Comparison of ENCODE assay signal across 31 mouse cellular contexts in genomic region chr9:108404451-108404850, GRCm38 (mm10). TPM values are rescaled to one million over a fixed set of nuclear protein-coding genes. Genes with fewer than 3 reads are reported as not detected.
A peak's percentile ranks its signal among the peaks of the same experiment; 100 is the strongest.
DNase-seq lines count a peak whose midpoint lies in the region; ATAC-seq and TF ChIP-seq lines count a peak whose summit lies in the region.
"Had no signal": no experiment of that assay in that cellular context is flagged by ENCODE, and none has a peak within 500 bp of the region (broad histone marks: within the 10 kb centered on the region; RNA-seq: fewer than 3 reads in every experiment).

No protein-coding gene starts in this region.

- no peak for TF ChIP-seq CTCF in lung, postnatal 0 days (IDR thresholded peaks at IDR 0.05)
- TF ChIP-seq CTCF in stomach, postnatal 0 days (IDR thresholded peaks at IDR 0.05; ENCODE audit: low read depth): peak; percentile 24

- TF ChIP-seq EP300 in lung, postnatal 0 days (IDR thresholded peaks at IDR 0.05): no peak
- TF ChIP-seq EP300 in stomach, postnatal 0 days (optimal IDR thresholded peaks at IDR 0.05): no peak

- no peak overlapping the region for H3K4me2 ChIP-seq in lung, postnatal 0 days (replicated peaks; ENCODE audit: low read depth, low read length)
- 0 out of 2 replicates have a peak overlapping the region, but pooled peaks have one; percentile 3 for H3K4me2 ChIP-seq in liver, embryonic 11.5 days
- H3K4me2 ChIP-seq in stomach, postnatal 0 days (replicated peaks; ENCODE audit: low read depth): no peak overlapping the region
- H3K4me2 ChIP-seq: forebrain, embryonic 15.5 days; heart, embryonic 13.5 days; hindbrain, embryonic 15.5 days; limb, embryonic 15.5 days; lung, embryonic 15.5 days had no signal

- ATAC-seq in lung, postnatal 0 days: no peak
- no peak; the same call in 1 of the 2 replicates for ATAC-seq in liver, embryonic 11.5 days (replicated peaks; ENCODE audit: low FRiP score)
- ATAC-seq in stomach, postnatal 0 days (ENCODE audit: low FRiP score, low TSS enrichment): no peak
- ATAC-seq: activated CD4-positive, CD25-positive, alpha-beta regulatory T cell, adult 4 months; forebrain, embryonic 15.5 days; intestine, embryonic 16.5 days had no signal

- H3K27ac ChIP-seq in lung, postnatal 0 days (ENCODE audit: low read length): no peak overlapping the region
- H3K27ac ChIP-seq in liver, embryonic 11.5 days (ENCODE audit: low read depth, low read length): no peak overlapping the region
- no peak overlapping the region for H3K27ac ChIP-seq in stomach, postnatal 0 days (replicated peaks)
- H3K27ac ChIP-seq: forebrain, embryonic 15.5 days; heart, embryonic 13.5 days; hindbrain, embryonic 15.5 days; limb, embryonic 15.5 days; lung, embryonic 15.5 days had no signal

- H3K9me3 ChIP-seq in lung, postnatal 0 days (ENCODE audit: low read length): no peaks in the 10 kb centered on the region
- H3K9me3 ChIP-seq in liver, embryonic 11.5 days (ENCODE audit: control insufficient read depth, low read length): no peaks in the 10 kb centered on the region
- H3K9me3 ChIP-seq in stomach, postnatal 0 days (ENCODE audit: control insufficient read depth, low read length): no peaks in the 10 kb centered on the region
- H3K9me3 ChIP-seq: forebrain, embryonic 15.5 days; heart, embryonic 13.5 days; hindbrain, embryonic 15.5 days; limb, embryonic 15.5 days; lung, embryonic 15.5 days had no signal

- H3K36me3 ChIP-seq in lung, postnatal 0 days (ENCODE audit: insufficient read depth, low read length): no peaks in the 10 kb centered on the region
- no peaks in the 10 kb centered on the region for H3K36me3 ChIP-seq in liver, embryonic 11.5 days (ENCODE audit: control insufficient read depth, insufficient read depth, low read length)
- H3K36me3 ChIP-seq in stomach, postnatal 0 days (ENCODE audit: control insufficient read depth, insufficient read depth, low read length): no peaks in the 10 kb centered on the region
- H3K36me3 ChIP-seq: forebrain, embryonic 15.5 days; heart, embryonic 13.5 days; hindbrain, embryonic 15.5 days; limb, embryonic 15.5 days; lung, embryonic 15.5 days had no signal

- H3K27me3 ChIP-seq in lung, postnatal 0 days (replicated peaks; ENCODE audit: insufficient read depth, low read length): no peaks in the 10 kb centered on the region
- H3K27me3 ChIP-seq in liver, embryonic 11.5 days (replicated peaks; ENCODE audit: control insufficient read depth, insufficient read depth, low read length): no peaks in the 10 kb centered on the region
- no peaks in the 10 kb centered on the region for H3K27me3 ChIP-seq in stomach, postnatal 0 days (ENCODE audit: control insufficient read depth, insufficient read depth, low read length)
- H3K27me3 ChIP-seq: forebrain, embryonic 15.5 days; heart, embryonic 13.5 days; hindbrain, embryonic 15.5 days; limb, embryonic 15.5 days; lung, embryonic 15.5 days had no signal

- peak; percentile 39 for DNase-seq in adrenal gland, adult 8-10 months
- DNase-seq in adrenal gland, postnatal 4 days (ENCODE audit: low spot score in 2 of 2): no peak
- DNase-seq in lung, postnatal 0 days (ENCODE audit: low spot score): peak; percentile 20
- no peak for DNase-seq in lung, postnatal 4 days
- no peak for DNase-seq in liver, embryonic 11.5 days (ENCODE audit: low spot score)
- DNase-seq in stomach, postnatal 0 days (ENCODE audit: low spot score): no peak
- no peak for DNase-seq in frontal cortex, postnatal 10 days (ENCODE audit: low spot score in 2 of 2)
- DNase-seq in c-Kit-positive CD71-positive TER-119-positive erythroid progenitor cells, embryonic 14.5 days (ENCODE audit: low spot score): no peak
- DNase-seq: cerebellum, adult 11 months; cerebellum, postnatal 10 days; embryo, embryonic 11 days; kidney, postnatal 10 days; midbrain, embryonic 14.5 days; thymus, adult 18-20 months had no signal

- H3K4me3 ChIP-seq in lung, postnatal 0 days (ENCODE audit: low read depth, low read length): no peak overlapping the region
- H3K4me3 ChIP-seq in liver, embryonic 11.5 days (ENCODE audit: low read depth, low read length): no peak overlapping the region
- no peak overlapping the region for H3K4me3 ChIP-seq in stomach, postnatal 0 days (ENCODE audit: low read depth, low read length)
- H3K4me3 ChIP-seq: forebrain, embryonic 15.5 days; heart, embryonic 13.5 days; hindbrain, embryonic 15.5 days; limb, embryonic 15.5 days; lung, embryonic 15.5 days; myocyte had no signal

- 74% methylated on average over 8 of the region's 8 CpGs for WGBS in lung, postnatal 0 days
- WGBS in liver, embryonic 11.5 days: 48% methylated on average over 8 of the region's 8 CpGs
- WGBS in stomach, postnatal 0 days: 63% methylated on average over 8 of the region's 8 CpGs

- no peak overlapping the region for H3K9ac ChIP-seq in lung, postnatal 0 days (replicated peaks; ENCODE audit: low read depth)
- no peak overlapping the region for H3K9ac ChIP-seq in liver, embryonic 11.5 days (ENCODE audit: low read depth, low read length)
- no peak overlapping the region for H3K9ac ChIP-seq in stomach, postnatal 0 days (ENCODE audit: low read length)
- H3K9ac ChIP-seq: forebrain, embryonic 15.5 days; heart, embryonic 13.5 days; hindbrain, embryonic 15.5 days; limb, embryonic 15.5 days; lung, embryonic 15.5 days had no signal

- no peaks in the 10 kb centered on the region; the same call in 1 of the 2 replicates for H3K4me1 ChIP-seq in lung, postnatal 0 days (ENCODE audit: insufficient read depth, low read depth, low read length)
- H3K4me1 ChIP-seq in liver, embryonic 11.5 days (replicated peaks; ENCODE audit: control insufficient read depth, insufficient read depth, low read length): peaks cover 6% of the 10 kb centered on the region
- no peaks in the 10 kb centered on the region for H3K4me1 ChIP-seq in stomach, postnatal 0 days (replicated peaks; ENCODE audit: control insufficient read depth, insufficient read depth)
- H3K4me1 ChIP-seq: lung, embryonic 15.5 days had no signal

RNA-seq across cellular contexts. Expression of gene 1700102P08Rik, which starts 11.8 kb away (rescaled TPM):
- 1 to 10 TPM in 3 of 4 experiments, under 1 TPM in 1; 0.96 to 1.6 (median 1.3) TPM for total RNA-seq in adrenal gland, adult 8-10 months (2022)
- total RNA-seq in adrenal gland, postnatal 4 days (2021): 1 to 10 TPM in 1 of 2 experiments, under 1 TPM in 1; 0.73 to 1.4 TPM
- 0.35 and 0.49 TPM in 2 replicates for polyA plus RNA-seq in lung, postnatal 0 days (2015; fragmentation: Nextera tagmentation; extraction: Ambion mirVana)
- 0.81 and 1.3 TPM in 2 replicates for polyA plus RNA-seq in liver, embryonic 11.5 days (2014; fragmentation: Nextera tagmentation; extraction: Ambion mirVana)
- polyA plus RNA-seq in stomach, postnatal 0 days (2015; fragmentation: Nextera tagmentation; extraction: Ambion mirVana): 0.17 and 0.21 TPM in 2 replicates

RNA-seq across cellular contexts. Expression of gene Ccdc36, which starts 23.8 kb away (rescaled TPM):
- under 1 TPM in 1 of 4 experiments, not detected in 3; 0.10 TPM for total RNA-seq in adrenal gland, adult 8-10 months (2022)
- under 1 TPM; 0.25 to 0.28 TPM for total RNA-seq in adrenal gland, postnatal 4 days (2021)
- 0.31 and 0.56 TPM in 2 replicates for polyA plus RNA-seq in lung, postnatal 0 days (2015; fragmentation: Nextera tagmentation; extraction: Ambion mirVana)
- 0.82 and 0.88 TPM in 2 replicates for polyA plus RNA-seq in liver, embryonic 11.5 days (2014; fragmentation: Nextera tagmentation; extraction: Ambion mirVana)
- 0.39 and 0.41 TPM in 2 replicates for polyA plus RNA-seq in stomach, postnatal 0 days (2015; fragmentation: Nextera tagmentation; extraction: Ambion mirVana)
- total RNA-seq: heart, postnatal 25 days had no signal
- polyA plus RNA-seq: activated CD4-positive, CD25-positive, alpha-beta regulatory T cell, adult 4 months; myocyte had no signal

RNA-seq across cellular contexts. Expression of gene BC048562, which starts 31.8 kb away (rescaled TPM):
- total RNA-seq in adrenal gland, adult 8-10 months (2022): not detected
- total RNA-seq in adrenal gland, postnatal 4 days (2021): not detected
- polyA plus RNA-seq in lung, postnatal 0 days (2015; fragmentation: Nextera tagmentation; extraction: Ambion mirVana): not detected in 2 replicates
- not detected in 2 replicates for polyA plus RNA-seq in liver, embryonic 11.5 days (2014; fragmentation: Nextera tagmentation; extraction: Ambion mirVana)
- polyA plus RNA-seq in stomach, postnatal 0 days (2015; fragmentation: Nextera tagmentation; extraction: Ambion mirVana): not detected in 2 replicates
- total RNA-seq: heart, postnatal 25 days; layer of hippocampus, adult 8-10 months; left cerebral cortex, adult 18-20 months; left cerebral cortex, postnatal 36 days had no signal
- polyA plus RNA-seq: activated CD4-positive, CD25-positive, alpha-beta regulatory T cell, adult 4 months; brain, embryonic 14.5 days; embryonic facial prominence, embryonic 14.5 days; forebrain, embryonic 15.5 days; gonadal fat pad, adult 2 months; heart, embryonic 13.5 days; hindbrain, embryonic 15.5 days; intestine, embryonic 16.5 days; limb, embryonic 15.5 days; lung, embryonic 15.5 days; midbrain, embryonic 14.5 days; myocyte; neural tube, embryonic 14.5 days; urinary bladder, adult 2 months had no signal

RNA-seq across cellular contexts. Expression of gene Ccdc71, which starts 55.9 kb away (rescaled TPM):
- total RNA-seq in adrenal gland, adult 8-10 months (2022): 10 to 100 TPM; 46.6 to 56.5 (median 52.7) TPM
- total RNA-seq in adrenal gland, postnatal 4 days (2021): 10 to 100 TPM; 47.1 to 59.1 TPM
- 42.1 and 44.3 TPM in 2 replicates for polyA plus RNA-seq in lung, postnatal 0 days (2015; fragmentation: Nextera tagmentation; extraction: Ambion mirVana)
- polyA plus RNA-seq in liver, embryonic 11.5 days (2014; fragmentation: Nextera tagmentation; extraction: Ambion mirVana): 48.6 and 51.1 TPM in 2 replicates
- polyA plus RNA-seq in stomach, postnatal 0 days (2015; fragmentation: Nextera tagmentation; extraction: Ambion mirVana): 29.7 and 32.2 TPM in 2 replicates

RNA-seq across cellular contexts. Expression of gene Usp4, which starts 56.8 kb away (rescaled TPM):
- 100 to 1,000 TPM; 124 to 152 (median 132) TPM for total RNA-seq in adrenal gland, adult 8-10 months (2022)
- 100 to 1,000 TPM; 119 to 123 TPM for total RNA-seq in adrenal gland, postnatal 4 days (2021)
- polyA plus RNA-seq in lung, postnatal 0 days (2015; fragmentation: Nextera tagmentation; extraction: Ambion mirVana): 61.4 and 66.4 TPM in 2 replicates
- polyA plus RNA-seq in liver, embryonic 11.5 days (2014; fragmentation: Nextera tagmentation; extraction: Ambion mirVana): 114 and 122 TPM in 2 replicates
- 56.8 and 59.6 TPM in 2 replicates for polyA plus RNA-seq in stomach, postnatal 0 days (2015; fragmentation: Nextera tagmentation; extraction: Ambion mirVana)

Comparison
In these comparisons a context has a peak if more than half of its experiments do, and no peak if none do; other contexts are left out.
1. DNase-seq: peak in adrenal gland, adult 8-10 months (single experiment) and lung, postnatal 0 days (single experiment); none in adrenal gland, postnatal 4 days (0 of 2), lung, postnatal 4 days (0 of 2), liver, embryonic 11.5 days (single experiment), stomach, postnatal 0 days (single experiment), frontal cortex, postnatal 10 days (0 of 2) and c-Kit-positive CD71-positive TER-119-positive erythroid progenitor cells, embryonic 14.5 days (single experiment).